Mouse (Mus musculus) frontal cortex, postnatal 10 days (tissue): ENCODE measurements around the gene Dennd1a.
"Not testable (repeated sequence)": the region's sequence is repeated elsewhere in the genome, so short reads cannot be mapped to it uniquely, and the experiment has no call there.

Experiments used
- DNase-seq, 2 experiments: peaks; one replicate each; pipeline ENCODE4 v3.0.0; 2022; ENCODE audit warnings: low spot score in 2 of 2, mixed read lengths in 1 of 2

Gene Dennd1a

GRCm38 (mm10) chr2:37969713-37970485 is 317.3 kb downstream of the Dennd1a start:
- no peak for DNase-seq

- DNase-seq: no peak
Observed at GRCm38 (mm10) chr2:37964534-37964933, 322.7 kb downstream of the Dennd1a start.

DNA sequence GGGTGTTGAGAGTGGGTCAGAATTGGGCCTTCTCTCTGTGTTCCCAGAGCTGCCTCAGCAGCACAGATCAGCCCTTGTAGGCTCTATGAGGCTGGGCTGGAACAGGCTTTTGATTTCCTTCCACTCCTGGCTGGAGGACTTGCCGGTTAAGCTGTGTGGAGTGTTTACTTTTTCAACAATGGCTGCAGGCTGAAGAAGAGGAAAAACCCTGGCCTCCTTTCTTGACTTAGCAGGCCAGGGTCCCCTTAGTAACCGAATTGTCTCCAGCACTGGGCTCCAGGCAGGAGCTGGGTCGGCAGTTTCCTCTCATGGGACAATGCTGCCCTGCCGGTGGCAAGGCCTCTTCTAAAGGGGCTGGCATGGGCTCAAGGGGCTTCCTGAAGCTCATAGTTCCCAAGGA is 323.8 kb downstream of the Dennd1a start:
- peak; percentile 39 to 53 for DNase-seq

- no peak for DNase-seq
Observed at GRCm38 (mm10) chr2:37948424-37948823, 338.8 kb downstream of the Dennd1a start.

DNA sequence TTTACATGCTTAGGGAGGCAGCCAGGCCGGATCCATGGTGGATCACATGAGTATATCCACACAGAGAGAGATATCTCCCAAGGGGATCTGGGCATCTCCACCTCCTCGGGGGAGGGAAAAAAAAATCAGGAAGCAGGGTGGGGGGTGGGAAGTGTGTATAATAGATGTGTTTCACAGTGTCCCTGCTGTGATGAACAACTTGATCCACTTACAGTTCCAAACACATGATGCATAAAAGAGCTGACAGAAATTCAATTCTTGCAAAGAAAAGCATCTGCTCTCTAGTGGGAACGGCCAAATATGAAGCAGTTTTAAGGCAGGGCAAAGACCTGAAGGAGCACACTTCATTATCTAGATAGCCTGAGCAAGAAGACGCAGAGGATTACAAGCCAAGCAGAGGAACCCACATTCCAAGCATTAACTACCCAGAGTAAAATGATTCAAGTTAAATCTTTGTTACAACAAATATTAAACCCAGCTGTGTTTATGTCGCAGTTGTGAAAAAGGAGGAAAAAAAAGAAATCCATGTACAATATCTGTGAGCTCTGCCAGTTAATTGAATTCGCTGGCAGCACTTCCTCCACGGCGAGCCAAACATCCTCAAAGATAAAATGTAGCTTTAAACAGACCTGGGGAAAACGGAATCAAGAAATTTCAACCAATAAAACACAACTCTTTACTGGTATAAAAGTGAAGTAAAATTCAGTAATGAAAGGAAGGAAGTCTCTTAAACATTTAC is 341.4 kb downstream of the Dennd1a start:
- DNase-seq: no peak

DNA sequence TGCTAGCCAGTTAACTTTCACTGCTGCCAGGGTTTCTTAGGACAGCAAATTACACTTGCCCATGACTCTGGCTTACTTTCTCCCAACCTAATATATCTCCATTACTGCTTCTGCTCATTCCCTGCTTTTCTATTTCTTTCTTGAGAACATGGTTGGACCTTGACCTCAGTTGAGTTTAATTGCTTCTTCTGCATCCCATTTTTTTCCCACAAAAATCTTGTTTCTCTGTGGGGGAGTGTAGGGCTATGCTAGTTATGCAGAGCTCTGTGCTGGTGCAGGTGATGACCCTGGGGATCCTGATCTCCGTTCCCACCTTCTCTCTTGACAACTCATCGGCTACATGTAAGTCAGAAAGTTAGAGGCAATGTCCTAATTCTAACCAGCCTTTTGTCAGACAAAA is 344.3 kb downstream of the Dennd1a start:
- DNase-seq: no peak

DNA sequence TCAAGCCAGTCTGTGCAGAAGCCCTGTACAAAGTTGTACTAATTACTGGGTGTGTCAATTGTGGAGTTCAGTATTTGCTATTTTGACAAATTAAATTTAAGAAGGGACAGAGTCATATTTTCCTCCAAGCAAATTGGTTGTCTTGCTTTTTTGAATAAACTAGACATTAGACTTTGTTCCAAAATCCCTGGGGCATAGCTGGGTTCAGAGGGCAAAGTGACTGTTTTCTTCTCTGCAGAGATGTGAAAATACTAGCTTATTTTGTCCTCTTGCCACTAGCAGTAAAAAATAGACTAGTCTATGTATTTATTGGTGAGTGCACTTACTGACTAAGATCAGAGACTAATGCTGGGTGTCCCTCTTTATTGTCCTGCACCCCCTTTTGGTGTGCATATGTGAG is 345.4 kb downstream of the Dennd1a start:
- DNase-seq: no peak

DNA sequence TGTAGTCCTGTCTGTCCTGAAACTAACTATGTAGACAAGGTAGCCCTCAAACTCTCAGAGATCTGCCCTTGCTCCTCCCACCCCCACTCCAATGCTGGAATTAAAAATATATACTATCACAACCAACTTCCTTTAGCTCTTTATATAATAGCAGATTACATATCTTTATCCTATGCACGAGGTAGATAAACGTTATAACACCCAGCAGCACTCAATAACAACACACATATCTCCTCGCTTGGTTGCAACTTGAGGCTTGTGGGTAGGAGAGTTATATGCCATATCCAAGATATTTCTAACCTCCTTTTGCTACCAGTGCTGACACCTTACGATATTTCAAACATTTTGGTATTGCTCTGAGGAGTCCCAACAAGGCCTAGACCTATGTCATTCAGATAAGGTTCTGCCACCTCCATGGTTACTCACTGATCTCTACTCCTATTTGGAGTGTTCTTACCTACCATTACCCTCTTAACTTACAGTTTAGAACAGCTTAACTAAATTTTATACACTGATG is 346.3 kb downstream of the Dennd1a start:
- DNase-seq: no peak

DNA sequence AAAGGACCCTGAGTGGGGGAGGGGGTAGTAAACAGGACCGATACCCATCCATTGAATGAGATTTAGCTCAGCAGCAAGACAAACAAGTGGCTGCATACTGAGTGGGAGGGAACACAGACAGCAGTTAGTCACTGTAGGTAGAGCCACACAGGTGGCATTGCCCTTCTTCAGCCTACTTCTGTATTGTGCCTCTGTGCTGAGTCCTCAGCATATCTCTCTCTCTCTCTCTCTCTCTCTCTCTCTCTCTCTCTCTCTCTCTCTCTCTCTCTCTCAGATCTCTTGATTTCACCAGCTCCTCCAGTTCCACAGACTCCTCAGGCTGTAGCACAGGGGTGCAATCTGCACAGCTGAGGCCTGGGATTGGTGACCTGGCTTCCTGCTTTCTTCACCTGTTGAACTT is 347.2 kb downstream of the Dennd1a start:
- no peak for DNase-seq

- DNase-seq: not testable (repeated sequence)
Observed at GRCm38 (mm10) chr2:37936922-37937321, 350.3 kb downstream of the Dennd1a start.

DNA sequence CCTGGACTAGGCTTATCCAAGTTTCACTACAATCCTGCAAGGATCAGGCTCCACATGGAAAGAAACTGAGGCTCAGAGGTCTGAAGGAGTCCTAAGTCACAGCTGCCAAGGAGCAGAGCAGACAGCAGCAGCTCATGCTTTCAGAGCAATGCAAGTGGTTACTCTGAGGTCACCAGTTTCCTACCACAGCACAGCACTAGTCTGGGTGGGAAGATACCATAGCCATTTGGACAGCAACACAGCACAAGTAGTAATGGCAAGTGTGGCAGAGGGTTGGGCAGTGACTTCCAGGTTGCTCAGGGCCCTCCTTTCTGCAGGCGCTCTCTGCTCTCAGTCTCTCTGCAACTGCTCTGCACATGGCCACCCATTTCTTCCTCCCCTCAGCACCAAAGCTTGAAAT is 354.9 kb downstream of the Dennd1a start:
- DNase-seq: no peak

GRCm38 (mm10) chr2:37931018-37931930 is 355.9 kb downstream of the Dennd1a start:
- DNase-seq: no peak

GRCm38 (mm10) chr2:37926133-37926503 is 361.1 kb downstream of the Dennd1a start:
- DNase-seq: no peak

GRCm38 (mm10) chr2:37925413-37926132 is 361.6 kb downstream of the Dennd1a start:
- peak in 1 of 2 experiments; percentile 47 for DNase-seq

GRCm38 (mm10) chr2:37908721-37909506 is 378.3 kb downstream of the Dennd1a start:
- DNase-seq: peak; percentile 28 to 47

DNA sequence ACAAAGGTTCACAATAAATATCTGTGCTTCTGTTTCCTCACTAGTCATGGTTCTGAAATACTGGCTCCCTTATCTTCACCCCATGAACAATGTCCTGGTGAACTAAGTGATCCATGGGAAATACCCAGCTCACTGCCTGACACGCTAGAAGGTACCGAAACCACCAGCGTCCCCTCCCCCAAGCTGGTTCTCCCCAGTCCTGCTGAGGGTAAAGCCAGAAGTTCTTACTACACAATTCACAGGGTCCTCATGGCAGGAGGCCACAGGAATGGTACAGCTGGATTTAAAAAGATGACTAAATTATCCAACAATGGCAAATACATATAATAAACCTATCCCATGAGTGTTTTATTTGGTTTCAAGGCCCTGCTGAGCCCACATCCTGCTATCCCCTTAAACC is 378.9 kb downstream of the Dennd1a start:
- DNase-seq: no peak

GRCm38 (mm10) chr2:37906261-37906660 is 380.9 kb downstream of the Dennd1a start:
- no peak for DNase-seq

DNA sequence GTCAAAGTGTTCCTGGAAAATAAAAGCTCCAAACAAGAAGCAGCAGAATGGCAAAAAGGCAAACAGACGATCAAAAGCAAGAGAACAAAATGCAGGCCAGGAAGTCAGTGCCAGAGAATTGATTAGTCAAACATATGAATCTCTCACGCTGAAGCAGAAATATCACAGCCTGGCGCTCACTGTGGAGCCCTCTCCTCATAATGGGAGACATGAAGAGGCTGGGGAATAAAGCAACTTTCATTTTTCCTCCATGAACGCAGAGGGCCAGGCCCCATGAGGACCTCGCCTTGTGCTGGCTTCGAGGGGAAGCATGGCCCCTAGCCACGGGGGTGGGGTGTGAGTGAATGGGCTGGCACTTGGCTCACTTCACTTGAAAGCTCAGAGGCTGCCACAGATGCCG is 383.9 kb downstream of the Dennd1a start:
- DNase-seq: no peak

DNA sequence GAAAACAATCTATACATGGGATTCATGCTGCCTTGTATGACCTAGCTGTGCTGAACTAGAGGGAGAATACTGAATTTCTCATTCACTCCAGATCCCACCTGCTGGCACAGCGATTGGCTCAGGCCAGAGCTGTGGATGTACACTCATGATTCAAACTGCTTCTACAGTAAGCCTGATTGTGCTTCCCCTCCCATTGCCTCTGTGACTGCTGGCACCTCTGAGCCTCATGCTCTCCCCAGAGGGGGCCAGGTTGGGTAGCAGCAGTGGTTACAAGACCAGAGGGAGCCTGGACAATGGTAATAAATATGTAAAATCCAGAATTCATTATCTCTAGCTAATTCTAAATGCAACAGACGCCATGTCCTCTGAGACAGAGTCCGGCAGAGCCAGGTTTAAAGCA is 404.0 kb downstream of the Dennd1a start:
- no peak for DNase-seq

GRCm38 (mm10) chr2:37881262-37881913 is 405.8 kb downstream of the Dennd1a start:
- DNase-seq: no peak
